Mouse (Mus musculus): ENCODE measurements around the gene Zbtb33. TPM values are rescaled to one million over a fixed set of nuclear protein-coding genes. Genes with fewer than 3 reads are reported as not detected.
"Not testable (repeated sequence)": the region's sequence is repeated elsewhere in the genome, so short reads cannot be mapped to it uniquely, and the experiment has no call there.

Gene Zbtb33
- 10.1 and 15.1 TPM in 2 replicates for total RNA-seq (2015; ENCODE audit: low replicate concordance)
- total RNA-seq (2017; ENCODE audit: low replicate concordance): 3.2 and 10.7 TPM in 2 replicates

GRCm38 (mm10) chrX:38189552-38190457, at the start of gene Zbtb33:
Gene Zbtb33, plus strand, starts transcription at chrX:38189793.
- ATAC-seq (replicated peaks; ENCODE audit: low FRiP score, poor library complexity, severe bottlenecking): peak; percentile 98

DNA sequence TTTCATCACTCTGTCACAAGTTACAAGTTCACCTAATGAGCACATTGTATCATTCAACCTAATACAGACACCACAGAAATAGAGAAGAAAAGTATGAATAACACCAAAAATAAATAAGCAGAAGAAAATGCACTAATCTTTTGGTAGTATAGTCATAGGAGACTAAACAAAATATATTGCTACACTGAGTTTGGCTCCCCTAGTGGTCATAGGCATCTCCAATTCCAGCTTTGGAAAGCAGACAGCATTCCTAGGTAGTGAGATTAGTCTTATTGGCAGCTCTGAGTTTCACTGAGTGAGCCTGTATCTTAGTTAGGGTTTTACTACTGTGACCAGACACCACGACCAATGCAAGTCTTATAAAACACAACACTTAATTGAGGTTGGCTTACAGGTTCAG, 30.5 kb upstream of the Zbtb33 start:
- no peak for ATAC-seq (replicated peaks; ENCODE audit: low FRiP score, poor library complexity, severe bottlenecking)

DNA sequence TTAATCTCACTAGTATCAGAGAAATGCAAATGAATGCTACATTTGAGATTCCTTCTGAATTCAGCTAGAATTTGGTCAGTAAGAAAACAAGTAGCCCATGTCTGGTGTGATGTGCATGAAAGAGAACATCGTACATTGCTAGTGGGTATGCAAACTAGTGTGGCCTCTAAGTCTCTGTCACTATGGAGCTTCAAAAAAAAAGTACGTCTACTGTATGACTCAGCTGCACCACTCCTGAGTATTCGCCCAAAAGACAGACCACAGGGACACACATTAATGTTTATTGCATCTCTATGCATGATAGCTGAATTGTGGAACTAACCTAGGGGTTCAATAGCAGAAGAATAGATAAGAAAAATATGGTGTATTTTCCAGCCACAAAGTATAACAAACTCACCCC, 24.3 kb upstream of the Zbtb33 start:
- ATAC-seq (replicated peaks; ENCODE audit: low FRiP score, poor library complexity, severe bottlenecking): no peak

DNA sequence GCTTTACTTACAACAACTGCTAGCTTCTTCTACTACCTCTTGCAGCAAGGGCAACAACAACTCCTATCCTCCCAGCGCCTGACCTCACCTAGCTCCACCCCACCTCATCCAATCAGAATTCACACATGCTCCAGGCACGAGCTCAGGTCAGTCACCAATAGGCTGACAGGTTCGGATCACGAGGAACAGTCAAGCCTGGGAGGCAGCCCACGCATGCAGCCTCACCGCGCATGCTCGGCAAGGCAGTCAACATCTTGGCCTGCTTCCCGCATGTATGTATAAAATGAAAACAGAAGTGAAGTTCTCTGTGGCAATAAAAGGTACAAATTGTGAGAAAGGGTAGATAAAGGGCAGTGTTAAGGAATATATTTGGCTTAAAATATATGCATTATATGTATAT, 23.5 kb upstream of the Zbtb33 start:
- ATAC-seq (replicated peaks; ENCODE audit: low FRiP score, poor library complexity, severe bottlenecking): no peak

- no peak for ATAC-seq (replicated peaks; ENCODE audit: low FRiP score, poor library complexity, severe bottlenecking)
Measured at GRCm38 (mm10) chrX:38166592-38166991, 23.0 kb upstream of the Zbtb33 start.

DNA sequence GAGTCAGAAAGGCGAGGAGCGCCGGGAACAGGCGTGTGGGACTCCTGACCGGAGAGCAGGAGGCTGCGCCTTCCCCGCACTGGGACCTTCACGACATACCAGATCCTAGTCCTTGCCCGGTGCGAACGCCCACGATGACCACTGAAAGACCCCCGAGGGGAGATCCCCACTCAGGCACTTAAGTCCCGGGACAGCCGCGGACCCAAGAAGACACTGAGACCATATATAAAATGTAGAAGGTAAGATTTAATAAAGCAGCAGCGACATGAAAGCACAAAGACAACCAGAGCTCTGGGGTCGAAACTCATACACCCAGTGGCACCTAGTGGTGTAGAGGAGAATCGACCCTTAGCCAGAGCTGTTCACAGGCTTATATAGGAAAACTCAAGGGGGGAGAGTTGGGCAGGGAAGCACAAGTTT, 9.7 kb upstream of the Zbtb33 start:
- not testable (repeated sequence) for ATAC-seq (replicated peaks; ENCODE audit: low FRiP score, poor library complexity, severe bottlenecking)

DNA sequence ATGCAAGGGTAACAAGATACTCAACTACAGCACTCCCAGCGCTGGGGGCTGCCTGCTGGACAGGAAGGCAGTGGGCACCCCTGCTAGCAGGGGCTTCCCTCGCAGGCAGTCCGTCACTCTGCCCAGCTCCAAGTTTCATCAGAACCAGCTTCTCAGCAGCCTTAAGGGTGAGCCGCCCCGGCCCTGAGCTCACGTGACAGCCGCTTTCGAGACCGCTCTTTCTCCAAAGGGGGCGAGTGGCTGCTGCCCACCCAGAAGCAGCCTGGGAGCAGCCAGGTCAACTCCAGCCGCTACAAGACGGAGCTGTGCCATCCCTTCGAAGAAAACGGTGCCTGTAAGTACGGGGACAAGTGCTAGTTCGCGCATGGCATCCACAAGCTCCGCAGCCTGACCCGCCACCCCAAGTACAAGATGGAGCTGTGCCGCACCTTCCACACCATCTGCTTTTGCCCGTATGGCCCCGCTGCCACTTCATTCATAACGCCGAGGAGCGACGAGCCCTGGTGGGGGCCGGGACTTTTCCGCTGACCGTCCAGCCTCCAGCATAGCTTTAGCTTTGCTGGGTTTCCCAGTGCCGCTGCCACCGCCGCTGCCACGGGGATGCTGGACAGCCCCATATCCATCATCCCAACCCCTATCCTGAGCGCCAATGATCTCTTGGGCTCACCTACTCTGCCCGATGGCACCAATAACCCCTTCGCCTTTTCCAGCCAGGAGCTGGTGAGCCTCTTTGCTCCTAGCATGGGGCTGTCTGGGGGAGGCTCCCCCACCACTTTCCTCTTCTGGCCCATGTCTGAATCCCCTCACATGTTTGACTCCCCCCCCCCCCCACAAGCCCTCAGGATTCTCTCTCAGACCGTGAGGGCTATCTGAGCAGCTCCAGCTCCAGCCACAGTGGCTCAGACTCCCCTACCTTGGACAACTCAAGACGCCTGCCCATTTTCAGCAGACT, 8.7 kb upstream of the Zbtb33 start:
- no peak for ATAC-seq (replicated peaks; ENCODE audit: low FRiP score, poor library complexity, severe bottlenecking)

DNA sequence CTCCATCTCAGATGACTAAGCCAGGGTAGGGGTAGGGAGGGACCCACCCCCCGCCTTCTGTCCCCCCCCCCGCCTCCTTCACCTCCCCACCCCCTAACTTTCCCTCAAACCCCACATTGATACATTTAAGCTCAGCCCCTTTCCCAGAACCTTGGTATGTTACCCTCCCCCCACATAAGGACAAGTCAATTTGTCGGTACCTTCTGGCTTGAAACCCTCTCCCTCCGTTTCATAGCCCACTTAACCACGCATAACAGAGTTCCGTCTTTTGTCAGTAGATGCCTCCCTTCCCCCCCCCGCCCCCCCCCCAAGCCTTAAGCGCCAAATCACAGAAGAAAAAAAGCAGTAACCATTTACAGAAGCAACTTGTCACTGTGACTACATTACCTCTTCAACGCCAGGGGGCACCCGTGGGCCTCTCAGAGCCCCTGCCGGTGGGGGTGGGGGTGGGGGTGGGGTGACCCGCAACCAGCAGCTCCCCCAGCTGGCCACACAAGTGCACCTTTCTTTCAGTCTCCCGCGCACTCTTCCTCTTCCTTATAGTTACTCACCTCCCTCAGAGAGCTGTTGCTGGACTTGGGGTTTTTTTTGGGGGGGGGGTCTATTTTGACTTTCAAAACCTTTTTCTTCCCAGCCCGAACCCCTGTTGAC, 7.9 kb upstream of the Zbtb33 start:
- 0 out of 2 replicates have a peak, but pooled peaks have one; percentile 42 for ATAC-seq (replicated peaks; ENCODE audit: low FRiP score, poor library complexity, severe bottlenecking)

DNA sequence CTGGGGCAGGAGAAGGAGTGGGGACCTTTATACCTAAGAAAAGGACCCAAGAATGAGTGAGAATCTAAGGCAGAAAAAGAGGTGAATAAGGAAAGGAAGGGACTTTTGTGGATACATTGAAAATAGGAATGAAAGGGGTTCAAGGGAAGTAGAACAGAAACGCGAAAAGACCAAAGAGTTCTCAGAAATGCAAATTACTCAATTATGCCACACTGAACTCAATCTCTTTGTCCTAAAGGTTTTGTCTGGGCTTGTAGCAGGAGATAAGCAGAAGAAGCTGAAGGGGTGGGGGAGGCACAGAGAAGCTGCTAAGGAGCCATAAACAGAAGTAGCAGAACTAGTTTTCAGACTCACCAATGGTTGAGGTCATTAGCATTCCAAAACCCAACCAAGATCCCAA, 4.1 kb upstream of the Zbtb33 start:
- no peak for ATAC-seq (replicated peaks; ENCODE audit: low FRiP score, poor library complexity, severe bottlenecking)

DNA sequence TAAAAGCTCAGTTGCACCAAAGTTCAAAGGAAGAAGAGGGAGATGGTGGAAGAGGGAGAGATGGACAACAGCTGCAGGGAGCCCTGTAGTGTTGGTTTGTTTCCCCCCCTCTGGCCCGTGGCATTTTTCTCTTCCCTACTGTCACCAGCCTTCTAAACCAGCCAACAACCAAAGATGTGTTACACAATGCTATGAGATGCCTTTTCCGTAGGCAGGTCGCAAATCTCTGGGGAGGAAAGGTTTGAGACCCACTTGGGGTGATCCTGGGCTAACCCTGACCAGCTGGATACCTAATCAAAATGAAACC, 818 bp downstream of the Zbtb33 start:
- ATAC-seq (replicated peaks; ENCODE audit: low FRiP score, poor library complexity, severe bottlenecking): no peak

GRCm38 (mm10) chrX:38201816-38202215, 12.2 kb downstream of the Zbtb33 start:
- ATAC-seq (replicated peaks; ENCODE audit: low FRiP score, poor library complexity, severe bottlenecking): no peak

DNA sequence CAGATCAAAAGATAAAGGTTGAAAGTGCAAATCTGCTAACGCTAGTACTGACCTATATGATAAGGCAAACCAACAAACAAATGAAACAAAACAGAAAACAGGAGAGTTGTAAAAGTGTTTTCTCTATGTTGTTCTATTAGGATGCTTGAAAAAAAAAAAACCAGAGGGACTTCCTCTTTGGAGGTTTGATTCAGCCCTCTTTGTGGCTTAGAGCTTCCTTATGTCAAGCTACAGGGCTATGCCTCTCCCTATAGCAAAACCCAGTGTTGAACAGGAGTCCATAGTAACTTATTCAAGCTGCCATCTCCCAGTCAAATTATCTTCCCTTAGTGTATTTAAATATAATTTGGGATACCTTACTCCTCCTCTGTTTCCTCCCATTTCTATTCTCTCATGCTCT, 17.8 kb downstream of the Zbtb33 start:
- no peak for ATAC-seq (replicated peaks; ENCODE audit: low FRiP score, poor library complexity, severe bottlenecking)

DNA sequence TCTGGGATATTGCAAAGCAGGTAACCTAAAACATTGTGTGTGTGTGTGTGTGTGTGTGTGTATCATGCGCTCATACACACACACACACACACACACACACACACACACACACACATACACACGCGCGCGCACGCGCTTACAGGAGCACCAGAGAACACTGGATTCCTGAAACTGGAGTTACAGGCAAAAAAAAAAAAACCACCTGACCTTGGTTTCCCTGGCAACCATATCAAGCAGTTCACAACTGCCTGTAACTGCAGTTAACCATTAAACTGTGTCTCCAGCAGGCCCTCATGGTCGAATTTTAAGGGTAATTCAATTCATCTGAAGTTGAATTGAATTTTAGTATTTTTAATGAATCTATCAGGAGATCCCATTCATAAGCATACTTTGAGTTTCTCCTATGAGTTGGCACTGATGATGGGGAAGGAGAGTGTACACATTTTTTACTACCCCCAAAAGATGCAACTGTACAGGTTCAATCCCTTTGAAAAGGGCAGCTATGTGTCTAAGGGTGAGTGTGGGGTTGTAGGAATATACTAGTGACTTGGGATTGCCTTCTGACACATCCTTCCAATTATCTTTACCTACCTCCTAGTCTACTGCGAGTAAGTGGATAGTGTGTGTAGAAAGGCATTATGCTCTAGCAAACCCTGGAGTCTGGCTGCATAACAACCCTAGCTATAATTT, 27.5 kb downstream of the Zbtb33 start:
- no peak for ATAC-seq (replicated peaks; ENCODE audit: low FRiP score, poor library complexity, severe bottlenecking)

- ATAC-seq (replicated peaks; ENCODE audit: low FRiP score, poor library complexity, severe bottlenecking): no peak
Measured at GRCm38 (mm10) chrX:38217676-38217991, 28.0 kb downstream of the Zbtb33 start.

DNA sequence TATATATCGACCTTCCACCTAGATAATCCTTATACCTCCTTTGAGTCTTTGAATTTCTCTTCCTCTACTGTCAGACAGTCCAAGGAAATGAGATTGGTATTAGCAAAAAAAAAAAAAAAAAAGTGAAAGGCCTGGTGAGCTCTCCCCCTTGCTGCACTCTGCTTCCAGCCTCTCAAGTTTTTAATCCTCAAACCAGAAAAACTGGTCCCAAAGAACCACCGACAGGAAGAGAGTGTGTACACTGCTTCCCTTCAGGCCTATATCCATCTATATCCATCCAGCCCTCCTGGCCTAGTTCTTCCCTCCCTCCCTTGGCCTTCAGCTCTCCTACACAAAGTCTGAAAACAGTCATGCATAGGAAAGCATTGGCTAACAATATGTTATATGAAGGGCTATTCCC, 33.2 kb downstream of the Zbtb33 start:
- ATAC-seq (replicated peaks; ENCODE audit: low FRiP score, poor library complexity, severe bottlenecking): no peak

- no peak for ATAC-seq (replicated peaks; ENCODE audit: low FRiP score, poor library complexity, severe bottlenecking)
Measured at GRCm38 (mm10) chrX:38229888-38230287, 40.3 kb downstream of the Zbtb33 start.

GRCm38 (mm10) chrX:38237731-38238130, 48.1 kb downstream of the Zbtb33 start:
- no peak for ATAC-seq (replicated peaks; ENCODE audit: low FRiP score, poor library complexity, severe bottlenecking)

All from erythroid progenitor cell, adult 5-6 weeks (primary cell).